Mouse (Mus musculus) gastrocnemius, adult 18-20 months (tissue): ENCODE results near the gene Tmem8b. TPM values are rescaled to one million over a fixed set of nuclear protein-coding genes. Genes with fewer than 3 reads are reported as not detected.

Experiments
- microRNA-seq: library from miRNA; unstranded; fragments of <30 nt; microRNA quantifications from one replicate; pipeline ENCODE4 v1.2.0, GENCODE M21; 2021
- total RNA-seq, 2 experiments: library from RNA; stranded (reverse); gene quantifications; 2 replicates each; pipeline ENCODE4 v1.2.3; 2021

The Tmem8b gene
- total RNA-seq, 2 experiments from 2014 or later = 10.9 to 12.7 TPM

Small RNA genes lying within 50 kb of the gene (microRNA-seq; reads per million reads assigned to microRNA genes)
- not detected for gene Gm25262

Other genes starting within 250 kb of the Tmem8b start
- gene Fam166b, start 239.8 kb upstream of the Tmem8b start, total RNA-seq = not detected
- 10 to 100 TPM; 56.2 to 60.8 TPM for gene Tesk1, start 227.0 kb upstream of the Tmem8b start, total RNA-seq
- under 1 TPM in 1 of 2 experiments, not detected in 1; 0.21 TPM for gene Cd72, start 214.3 kb upstream of the Tmem8b start, total RNA-seq
- not detected for gene Sit1, start 185.2 kb upstream of the Tmem8b start, total RNA-seq
- 10 to 100 TPM; 21.9 to 26.8 TPM for gene Ccdc107, start 176.1 kb upstream of the Tmem8b start, total RNA-seq
- gene Arhgef39, start 169.3 kb upstream of the Tmem8b start, total RNA-seq = not detected
- gene Car9, start 162.0 kb upstream of the Tmem8b start, total RNA-seq = 1 to 10 TPM; 1.4 to 2.6 TPM
- 1,000 to 10,000 TPM; 6,886 to 8,782 TPM for gene Tpm2, start 145.2 kb upstream of the Tmem8b start, total RNA-seq
- gene Creb3, start 106.6 kb upstream of the Tmem8b start, total RNA-seq = 10 to 100 TPM; 29.9 to 41.5 TPM
- 10 to 100 TPM; 50.6 to 64.8 TPM for gene Tln1, start 106.3 kb upstream of the Tmem8b start, total RNA-seq
- 10 to 100 TPM; 19.9 to 20.7 TPM for gene Rgp1, start 90.3 kb upstream of the Tmem8b start, total RNA-seq
- 1 to 10 TPM; 4.3 to 4.6 TPM for gene Gba2, start 90.1 kb upstream of the Tmem8b start, total RNA-seq
- gene Msmp, start 84.5 kb upstream of the Tmem8b start, total RNA-seq = under 1 TPM in 1 of 2 experiments, not detected in 1; 0.55 TPM
- 10 to 100 TPM; 35.2 to 38.7 TPM for gene Npr2, start 37.0 kb upstream of the Tmem8b start, total RNA-seq
- not detected for gene Spag8, start 15.4 kb upstream of the Tmem8b start, total RNA-seq
- 10 to 100 TPM; 37.4 to 44.9 TPM for gene Hint2, start 12.5 kb upstream of the Tmem8b start, total RNA-seq
- under 1 TPM; 0.09 to 0.16 TPM for gene Fam221b, start 174 bp downstream of the Tmem8b start, total RNA-seq
- not detected for gene Olfr70, start 31.8 kb downstream of the Tmem8b start, total RNA-seq
- not detected for gene Olfr71, start 41.3 kb downstream of the Tmem8b start, total RNA-seq
- gene Hrct1, start 58.2 kb downstream of the Tmem8b start, total RNA-seq = 1 to 10 TPM; 1.7 to 2.5 TPM
- gene Spaar, start 61.1 kb downstream of the Tmem8b start, total RNA-seq = 1 to 10 TPM; 1.1 to 1.3 TPM
- gene Olfr159, start 102.0 kb downstream of the Tmem8b start, total RNA-seq = not detected
- gene Olfr156, start 154.9 kb downstream of the Tmem8b start, total RNA-seq = not detected
- gene Olfr157, start 171.2 kb downstream of the Tmem8b start, total RNA-seq = not detected
- gene Olfr155, start 182.6 kb downstream of the Tmem8b start, total RNA-seq = not detected
- 1 to 10 TPM; 2.0 to 2.3 TPM for gene Reck, start 206.6 kb downstream of the Tmem8b start, total RNA-seq